Mouse (Mus musculus): ENCODE measurements at regions not wholly inside any gene's neighbourhood (a gene's known extent, or its start where the extent isn't known, plus 50 kb on each side); places are given as distances from the start of the nearest gene placed in this dataset.

GRCm38 (mm10) chr6:127311192-127312054 lies 135.2 kb upstream of the Parp11 start:
- Histone ChIP-seq H3K4me2 (ENCODE audit: low read depth) (no peak overlapping the region), H3K27me3 (ENCODE audit: control insufficient read depth, insufficient read depth, low read length) (no peaks in the 10 kb centered on the region), H3K4me1 (ENCODE audit: control insufficient read depth, insufficient read depth, low read length) (no peaks in the 10 kb centered on the region), H3K36me3 (ENCODE audit: control insufficient read depth, insufficient read depth, low read length) (no peaks in the 10 kb centered on the region), H3K27ac (ENCODE audit: low read depth, low read length) (no peak overlapping the region), H3K9ac (ENCODE audit: low read length) (no peak overlapping the region), H3K9me3 (ENCODE audit: control insufficient read depth, low read length) (no peaks in the 10 kb centered on the region), H3K4me3 (ENCODE audit: low read depth, low read length) (no peak overlapping the region)
- no peak for DNase-seq (ENCODE audit: low spot score)
- no peak for ATAC-seq (ENCODE audit: insufficient read depth, low FRiP score, low TSS enrichment)
- WGBS = 89% methylated on average over 9 of the region's 9 CpGs

DNA sequence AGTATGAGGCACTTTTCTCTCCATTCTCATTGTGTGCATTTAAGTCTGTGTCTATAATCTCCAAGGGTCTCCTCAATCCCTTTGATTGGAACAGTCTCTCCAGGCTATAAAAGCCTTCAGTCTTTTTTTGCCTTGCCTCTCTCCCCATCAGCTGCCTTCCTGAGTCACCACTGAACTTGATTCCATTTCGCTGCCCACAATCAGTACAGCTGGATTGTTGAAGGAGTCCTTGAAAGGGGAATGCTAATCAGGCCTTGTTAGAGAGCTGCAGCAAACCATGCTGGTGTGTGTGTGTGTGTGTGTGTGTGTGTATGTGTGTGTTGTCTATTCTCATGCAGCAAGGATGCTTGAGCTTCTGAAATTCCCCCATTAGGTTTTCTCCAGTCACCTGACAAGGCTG lies 129.3 kb upstream of the Parp11 start:
- Histone ChIP-seq H3K4me2 (ENCODE audit: low read depth) (no peak overlapping the region), H3K4me3 (ENCODE audit: low read depth, low read length) (no peak overlapping the region), H3K9me3 (ENCODE audit: control insufficient read depth, low read length) (no peaks in the 10 kb centered on the region), H3K36me3 (ENCODE audit: control insufficient read depth, insufficient read depth, low read length) (no peaks in the 10 kb centered on the region), H3K27me3 (ENCODE audit: control insufficient read depth, insufficient read depth, low read length) (no peaks in the 10 kb centered on the region), H3K9ac (ENCODE audit: low read length) (no peak overlapping the region), H3K27ac (ENCODE audit: low read depth, low read length) (no peak overlapping the region), H3K4me1 (ENCODE audit: control insufficient read depth, insufficient read depth, low read length) (no peaks in the 10 kb centered on the region)
- WGBS = 64% methylated on average over 1 of the region's 1 CpGs
- no peak for DNase-seq (ENCODE audit: low spot score)
- ATAC-seq (ENCODE audit: insufficient read depth, low FRiP score, low TSS enrichment) = no peak

DNA sequence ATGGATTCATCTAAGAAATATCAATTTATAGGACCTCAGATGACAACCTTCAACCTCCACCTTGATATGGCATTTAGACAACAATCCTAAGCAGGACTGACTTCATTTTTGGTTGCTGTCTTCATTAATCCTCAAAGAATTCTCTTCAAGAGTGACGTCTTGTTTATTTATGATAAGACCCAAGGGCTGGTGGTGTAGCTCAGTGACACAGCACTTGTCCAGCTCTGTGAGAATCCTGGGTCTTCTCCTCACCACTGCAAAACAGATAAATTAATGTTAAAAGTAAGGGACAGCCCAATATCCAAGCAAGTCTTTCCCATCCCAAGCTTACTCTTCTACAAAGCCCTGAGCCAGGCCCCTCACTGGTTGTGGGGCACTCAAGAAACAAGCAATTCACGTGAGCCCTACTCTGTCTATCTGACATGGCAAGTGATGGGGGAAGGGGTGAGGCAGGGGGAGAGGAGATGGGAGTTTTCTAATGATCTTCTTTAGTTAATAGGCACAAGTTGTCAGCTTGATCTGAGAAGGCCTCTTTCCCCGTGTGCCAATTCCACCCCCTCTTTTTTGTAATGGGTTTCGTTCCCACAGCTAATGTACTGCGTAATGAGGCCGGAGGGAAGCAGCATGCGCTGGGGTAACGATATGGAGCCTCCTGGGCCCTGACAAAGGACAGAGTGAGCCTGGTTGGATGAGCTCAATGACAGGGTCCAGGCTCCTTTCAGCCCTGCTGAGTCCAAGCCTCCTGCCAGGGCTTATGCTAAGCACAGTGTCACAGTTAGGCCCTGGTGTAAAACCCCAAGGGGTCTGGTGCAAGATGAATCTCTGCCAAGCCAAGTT lies 127.7 kb upstream of the Parp11 start:
- H3K27me3 ChIP-seq (ENCODE audit: control insufficient read depth, insufficient read depth, low read length) = no peaks in the 10 kb centered on the region
- no peak overlapping the region for H3K27ac ChIP-seq (ENCODE audit: low read depth, low read length)
- H3K9me3 ChIP-seq (ENCODE audit: control insufficient read depth, low read length) = no peaks in the 10 kb centered on the region
- no peak overlapping the region for H3K4me2 ChIP-seq (ENCODE audit: low read depth)
- H3K4me3 ChIP-seq (ENCODE audit: low read depth, low read length) = no peak overlapping the region
- H3K4me1 ChIP-seq (ENCODE audit: control insufficient read depth, insufficient read depth, low read length) = no peaks in the 10 kb centered on the region
- no peaks in the 10 kb centered on the region for H3K36me3 ChIP-seq (ENCODE audit: control insufficient read depth, insufficient read depth, low read length)
- DNase-seq (ENCODE audit: low spot score) (no peak), ATAC-seq (ENCODE audit: insufficient read depth, low FRiP score, low TSS enrichment) (no peak)
- H3K9ac ChIP-seq (ENCODE audit: low read length) = no peak overlapping the region
- WGBS = 55% methylated on average over 8 of the region's 8 CpGs

DNA sequence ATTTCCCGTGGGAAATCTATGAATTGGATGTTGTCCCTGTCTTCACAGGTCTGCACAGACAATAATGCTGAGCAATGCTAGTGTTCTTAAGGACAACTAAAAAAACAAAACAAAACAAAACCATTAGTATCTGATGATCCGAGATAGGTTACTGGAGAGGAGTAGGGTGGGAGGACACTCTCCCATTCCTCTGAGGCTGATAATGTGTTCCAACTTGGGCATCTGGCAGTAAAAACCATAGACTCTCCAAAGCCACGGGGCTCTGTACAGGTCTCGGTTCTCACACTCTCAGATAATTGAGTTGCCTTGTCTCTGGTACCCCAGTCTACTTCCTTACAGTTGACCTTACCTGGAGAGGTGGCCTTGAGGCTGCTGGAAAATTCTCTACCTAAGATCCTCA lies 126.0 kb upstream of the Parp11 start:
- Histone ChIP-seq H3K4me3 (ENCODE audit: low read depth, low read length) (no peak overlapping the region), H3K4me2 (ENCODE audit: low read depth) (no peak overlapping the region), H3K9ac (ENCODE audit: low read length) (no peak overlapping the region), H3K27me3 (ENCODE audit: control insufficient read depth, insufficient read depth, low read length) (no peaks in the 10 kb centered on the region), H3K4me1 (ENCODE audit: control insufficient read depth, insufficient read depth, low read length) (no peaks in the 10 kb centered on the region), H3K36me3 (ENCODE audit: control insufficient read depth, insufficient read depth, low read length) (no peaks in the 10 kb centered on the region), H3K27ac (ENCODE audit: low read depth, low read length) (no peak overlapping the region), H3K9me3 (ENCODE audit: control insufficient read depth, low read length) (no peaks in the 10 kb centered on the region)
- WGBS = 86% methylated on average over 4 of the region's 4 CpGs
- DNase-seq (ENCODE audit: low spot score) (no peak), ATAC-seq (ENCODE audit: insufficient read depth, low FRiP score, low TSS enrichment) (no peak)

DNA sequence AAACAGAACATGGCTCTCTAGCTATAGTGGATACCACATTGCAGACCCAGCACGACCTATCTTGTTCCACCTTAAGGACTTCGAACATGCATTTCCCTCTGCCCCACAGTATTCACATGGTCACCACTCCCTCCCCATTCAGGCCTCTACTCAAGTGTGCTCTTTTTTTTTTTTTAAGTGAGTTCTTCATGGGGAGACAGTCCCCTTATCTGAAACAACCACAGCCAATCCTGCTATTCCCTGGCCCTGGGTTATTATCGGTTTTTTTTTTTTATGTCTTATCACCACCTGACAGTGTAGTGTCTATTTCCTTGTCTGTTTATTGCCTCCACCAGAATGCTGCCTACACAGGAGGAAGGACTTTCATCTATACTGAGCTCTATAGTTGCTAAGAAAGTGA lies 125.6 kb upstream of the Parp11 start:
- H3K36me3 ChIP-seq (ENCODE audit: control insufficient read depth, insufficient read depth, low read length) = no peaks in the 10 kb centered on the region
- H3K27ac ChIP-seq (ENCODE audit: low read depth, low read length) = no peak overlapping the region
- H3K9me3 ChIP-seq (ENCODE audit: control insufficient read depth, low read length) = no peaks in the 10 kb centered on the region
- H3K4me2 ChIP-seq (ENCODE audit: low read depth) = no peak overlapping the region
- no peak overlapping the region for H3K4me3 ChIP-seq (ENCODE audit: low read depth, low read length)
- no peak overlapping the region for H3K9ac ChIP-seq (ENCODE audit: low read length)
- no peaks in the 10 kb centered on the region for H3K4me1 ChIP-seq (ENCODE audit: control insufficient read depth, insufficient read depth, low read length)
- no peak for DNase-seq (ENCODE audit: low spot score)
- WGBS = 84% methylated on average over 3 of the region's 3 CpGs
- ATAC-seq (ENCODE audit: insufficient read depth, low FRiP score, low TSS enrichment) = no peak
- no peaks in the 10 kb centered on the region for H3K27me3 ChIP-seq (ENCODE audit: control insufficient read depth, insufficient read depth, low read length)

GRCm38 (mm10) chr6:127322398-127322797 lies 124.2 kb upstream of the Parp11 start:
- no peak overlapping the region for H3K4me2 ChIP-seq (ENCODE audit: low read depth)
- H3K27me3 ChIP-seq (ENCODE audit: control insufficient read depth, insufficient read depth, low read length) = no peaks in the 10 kb centered on the region
- ATAC-seq (ENCODE audit: insufficient read depth, low FRiP score, low TSS enrichment) = no peak
- no peaks in the 10 kb centered on the region for H3K36me3 ChIP-seq (ENCODE audit: control insufficient read depth, insufficient read depth, low read length)
- WGBS = 83% methylated on average over 7 of the region's 7 CpGs
- no peak overlapping the region for H3K4me3 ChIP-seq (ENCODE audit: low read depth, low read length)
- H3K9me3 ChIP-seq (ENCODE audit: control insufficient read depth, low read length) = no peaks in the 10 kb centered on the region
- no peak overlapping the region for H3K9ac ChIP-seq (ENCODE audit: low read length)
- no peaks in the 10 kb centered on the region for H3K4me1 ChIP-seq (ENCODE audit: control insufficient read depth, insufficient read depth, low read length)
- no peak overlapping the region for H3K27ac ChIP-seq (ENCODE audit: low read depth, low read length)
- DNase-seq (ENCODE audit: low spot score) = no peak

GRCm38 (mm10) chr6:127324984-127325383 lies 121.7 kb upstream of the Parp11 start:
- no peaks in the 10 kb centered on the region for H3K27me3 ChIP-seq (ENCODE audit: control insufficient read depth, insufficient read depth, low read length)
- H3K9me3 ChIP-seq (ENCODE audit: control insufficient read depth, low read length) = no peaks in the 10 kb centered on the region
- H3K36me3 ChIP-seq (ENCODE audit: control insufficient read depth, insufficient read depth, low read length) = no peaks in the 10 kb centered on the region
- 65% methylated on average over 5 of the region's 5 CpGs for WGBS
- H3K4me1 ChIP-seq (ENCODE audit: control insufficient read depth, insufficient read depth, low read length) = peaks cover 9% of the 10 kb centered on the region
- H3K4me2 ChIP-seq (ENCODE audit: low read depth) = no peak overlapping the region
- H3K9ac ChIP-seq (ENCODE audit: low read length) = no peak overlapping the region
- ATAC-seq (ENCODE audit: insufficient read depth, low FRiP score, low TSS enrichment) (no peak), DNase-seq (ENCODE audit: low spot score) (peak; percentile 57)
- no peak overlapping the region for H3K27ac ChIP-seq (ENCODE audit: low read depth, low read length)
- H3K4me3 ChIP-seq (ENCODE audit: low read depth, low read length) = no peak overlapping the region

DNA sequence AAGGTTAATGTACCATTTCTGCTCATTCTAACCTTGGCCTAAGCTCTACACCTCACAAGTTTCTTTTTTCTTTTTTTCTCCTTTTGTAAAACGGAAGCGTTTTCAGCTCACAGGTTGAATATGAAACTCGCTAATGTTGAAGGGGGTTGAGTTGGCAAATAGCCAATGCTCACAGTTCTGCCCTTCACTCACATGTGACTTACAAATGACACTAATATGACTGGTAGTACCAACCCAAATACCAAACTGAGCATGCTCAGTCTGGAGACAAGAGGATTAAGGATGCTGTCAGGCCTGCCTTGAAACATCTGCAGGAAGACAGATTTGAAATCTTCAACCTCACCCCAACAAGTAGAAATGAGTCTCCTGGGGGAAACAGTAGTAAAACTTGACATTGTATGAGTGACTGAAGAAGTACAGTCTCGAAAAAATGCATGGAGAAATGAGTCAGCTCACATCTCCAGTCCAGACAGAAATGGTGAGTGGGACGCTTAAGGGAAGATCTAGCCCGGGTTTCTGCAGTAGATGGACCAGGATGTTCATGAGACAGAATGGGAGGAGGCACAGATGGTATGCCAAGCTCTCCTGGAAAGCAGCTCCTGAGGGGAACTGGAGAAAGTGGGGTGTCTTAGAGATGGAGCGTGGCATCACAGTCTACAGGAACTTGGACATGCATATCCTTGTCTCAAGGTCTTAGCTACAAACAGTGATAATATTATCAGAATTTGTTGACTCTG lies 120.9 kb upstream of the Parp11 start:
- no peak for ATAC-seq (ENCODE audit: insufficient read depth, low FRiP score, low TSS enrichment)
- no peak overlapping the region for H3K4me3 ChIP-seq (ENCODE audit: low read depth, low read length)
- no peak overlapping the region for H3K9ac ChIP-seq (ENCODE audit: low read length)
- H3K4me2 ChIP-seq (ENCODE audit: low read depth) = no peak overlapping the region
- WGBS = 94% methylated on average over 7 of the region's 7 CpGs
- no peak overlapping the region for H3K27ac ChIP-seq (ENCODE audit: low read depth, low read length)
- H3K27me3 ChIP-seq (ENCODE audit: control insufficient read depth, insufficient read depth, low read length) = no peaks in the 10 kb centered on the region
- DNase-seq (ENCODE audit: low spot score) = no peak
- peaks cover 13% of the 10 kb centered on the region for H3K4me1 ChIP-seq (ENCODE audit: control insufficient read depth, insufficient read depth, low read length)
- no peaks in the 10 kb centered on the region for H3K36me3 ChIP-seq (ENCODE audit: control insufficient read depth, insufficient read depth, low read length)
- H3K9me3 ChIP-seq (ENCODE audit: control insufficient read depth, low read length) = no peaks in the 10 kb centered on the region

Data from neural tube, embryonic 11.5 days (tissue).